ENCODE assay signal across 21 mouse cellular contexts in genomic region chr9:32754311-32754710, GRCm38 (mm10).
"Had no signal": no experiment of that assay in that cellular context is flagged by ENCODE, and none has a peak within 500 bp of the region (broad histone marks: within the 10 kb centered on the region; RNA-seq: fewer than 3 reads in every experiment).

No protein-coding gene starts in this region.

- H3K27me3 ChIP-seq: heart, embryonic 12.5 days; hindbrain, embryonic 13.5 days; hindbrain, embryonic 15.5 days; intestine, embryonic 15.5 days; limb, embryonic 12.5 days; liver, embryonic 13.5 days had no signal

- H3K4me3 ChIP-seq: gastrocnemius, adult 2 months; heart, embryonic 10.5 days; heart, embryonic 12.5 days; hindbrain, embryonic 13.5 days; hindbrain, embryonic 15.5 days; intestine, embryonic 15.5 days; layer of hippocampus, adult 2 months; limb, embryonic 10.5 days; limb, embryonic 12.5 days; liver, embryonic 13.5 days had no signal

- H3K27ac ChIP-seq: gastrocnemius, adult 2 months; heart, embryonic 10.5 days; hindbrain, embryonic 13.5 days; hindbrain, embryonic 15.5 days; hindbrain, postnatal 0 days; intestine, embryonic 15.5 days; layer of hippocampus, adult 2 months; limb, embryonic 10.5 days; limb, embryonic 12.5 days; liver, embryonic 13.5 days had no signal

- H3K4me1 ChIP-seq: hindbrain, embryonic 13.5 days; hindbrain, embryonic 15.5 days; intestine, embryonic 15.5 days; liver, embryonic 13.5 days had no signal

- H3K36me3 ChIP-seq: hindbrain, embryonic 13.5 days; hindbrain, embryonic 15.5 days; liver, embryonic 13.5 days had no signal

- DNase-seq: gastrocnemius, adult 2 months; gastrocnemius, postnatal 10 days; gastrocnemius, postnatal 25 days; heart, postnatal 10 days; heart, postnatal 4 days; kidney, adult 18-20 months; kidney, adult 8-10 months; kidney, postnatal 10 days; kidney, postnatal 25 days; kidney, postnatal 4 days; liver; liver, embryonic 13.5 days had no signal
